Mouse (Mus musculus) embryo, embryonic 11 days (tissue): ENCODE data around the gene Myoc.

ENCODE experiments used
- DNase-seq: peaks from one replicate; pipeline ENCODE4 v3.0.0-alpha.2; 2015

Myoc gene

GRCm38 (mm10) chr1:162658119-162658518 is 19.2 kb downstream of the Myoc start, which contains the start of gene Myocos:
Myocos (minus strand) TSS chr1:162658219.
- no peak for DNase-seq

DNA sequence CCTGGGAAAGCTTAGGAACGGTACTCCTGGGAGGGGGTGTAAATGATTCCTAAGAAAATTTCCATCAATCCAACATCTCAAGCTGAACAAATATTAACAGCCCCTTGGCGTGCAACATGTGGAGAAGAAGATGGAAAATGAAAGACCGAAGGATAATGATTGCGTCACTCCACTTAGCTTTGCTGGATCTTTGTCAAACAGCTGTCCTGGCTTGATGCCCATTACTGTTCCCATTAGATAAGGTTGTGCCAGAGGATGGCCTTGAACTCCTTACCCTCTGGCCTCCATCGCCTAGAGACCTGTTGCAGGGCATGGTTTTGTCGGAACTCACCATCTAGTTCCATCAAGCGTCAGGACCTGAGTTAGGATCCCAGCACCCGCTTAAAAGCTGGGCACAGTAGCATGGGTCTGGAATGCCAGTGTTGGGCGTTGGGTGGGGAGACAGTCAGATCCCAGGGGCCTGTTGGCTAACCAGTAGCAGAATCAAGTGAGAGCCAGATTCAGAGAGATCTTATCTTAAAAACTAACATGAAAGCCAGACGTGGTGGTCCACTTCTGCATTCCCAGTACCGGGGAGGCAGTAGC is 21.4 kb downstream of the Myoc start:
- no peak for DNase-seq

DNA sequence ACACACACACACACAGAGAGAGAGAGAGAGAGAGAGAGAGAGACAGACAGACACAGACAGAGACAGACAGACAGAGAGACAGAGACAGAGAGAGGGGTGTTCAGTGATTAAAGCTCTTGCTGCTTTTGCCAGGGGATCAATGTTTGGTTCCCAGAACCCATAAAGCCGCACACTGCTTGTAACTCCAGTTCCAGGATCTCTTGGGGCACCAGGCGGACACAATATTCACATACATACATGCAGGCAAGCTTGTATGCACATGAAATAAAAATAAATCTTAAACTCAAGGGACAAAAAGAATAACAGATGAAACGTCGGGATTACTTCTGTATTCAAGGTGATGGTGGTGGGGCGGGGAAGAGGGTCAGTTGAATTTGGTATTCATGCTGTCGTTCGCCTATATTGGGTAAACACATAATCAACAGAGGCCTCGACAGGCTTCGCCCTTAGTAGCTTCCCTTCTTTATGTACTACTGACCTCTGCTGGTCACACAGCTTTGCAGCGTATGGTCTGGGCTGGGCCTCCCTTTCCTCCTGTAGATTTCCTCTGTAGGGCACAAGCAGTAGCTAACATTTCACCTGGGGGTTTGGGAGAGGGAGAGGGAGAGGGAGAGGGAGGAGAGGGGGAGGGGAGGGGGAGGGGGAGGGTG is 26.0 kb downstream of the Myoc start:
- peak; percentile 91 for DNase-seq

DNA sequence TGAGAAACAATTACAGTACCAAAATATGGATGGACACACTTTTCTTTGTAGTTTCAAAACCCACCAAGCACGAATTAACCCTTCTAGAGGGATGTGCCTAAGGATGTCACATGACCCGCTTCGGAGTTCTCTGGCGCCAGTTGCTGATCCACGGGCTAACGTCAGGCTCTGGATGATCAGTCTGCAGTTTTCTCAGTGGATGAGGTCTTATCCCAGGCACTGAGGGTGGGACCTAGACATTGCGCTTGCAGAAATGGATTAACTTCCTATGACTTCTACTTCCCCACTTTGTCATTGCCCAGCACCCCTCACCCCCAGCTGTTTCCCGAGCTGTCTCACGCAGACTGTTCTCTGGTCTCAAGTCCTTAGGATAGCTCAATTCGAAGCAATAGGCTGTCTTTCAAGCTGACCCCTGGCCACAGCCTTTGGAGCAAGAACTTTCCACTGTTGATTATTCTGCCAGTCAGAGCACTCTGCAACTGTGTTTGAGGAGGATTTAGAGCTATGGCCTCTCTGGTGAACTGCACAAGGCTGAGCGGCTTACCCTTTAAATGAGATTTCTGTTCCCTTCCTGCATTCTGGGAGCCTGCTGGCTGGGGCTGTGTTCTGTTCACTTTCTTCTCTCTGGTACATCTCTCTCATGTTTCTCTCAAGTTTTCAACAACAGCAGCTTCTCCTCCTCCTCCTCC is 26.7 kb downstream of the Myoc start:
- DNase-seq = peak; percentile 75

GRCm38 (mm10) chr1:162693721-162694120 is 54.8 kb downstream of the Myoc start:
- DNase-seq = no peak

DNA sequence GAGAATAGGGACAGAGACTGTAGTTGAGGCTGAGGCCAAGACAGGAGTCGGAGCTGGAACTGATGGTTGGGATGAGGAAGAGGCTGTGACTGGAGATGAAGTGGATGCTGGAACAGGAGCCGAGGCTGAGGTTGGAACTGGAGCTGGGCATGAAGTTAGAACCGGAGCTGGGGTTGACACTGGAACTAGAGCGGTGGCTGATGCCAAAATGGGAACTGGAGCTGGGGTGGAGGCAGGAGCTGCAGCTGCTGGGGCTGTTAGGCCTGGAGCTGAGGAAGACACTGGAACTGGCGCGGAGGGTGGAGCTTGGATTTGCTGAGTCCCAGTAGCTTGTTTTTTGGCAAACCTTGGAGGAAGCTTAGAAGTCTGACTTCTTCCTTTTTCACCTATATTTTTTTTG is 58.9 kb downstream of the Myoc start:
- no peak for DNase-seq
